Mouse (Mus musculus) cerebellum, adult 8-10 months (tissue): ENCODE results near the gene Rack1.
A peak's percentile ranks its signal among the peaks of the same experiment; 100 is the strongest.

ENCODE experiments used
- DNase-seq: peaks from one replicate; pipeline ENCODE4 v3.0.0; 2022

Rack1 gene

GRCm38 (mm10) chr11:48796290-48796689 lies 3.8 kb upstream of the Rack1 start:
- no peak for DNase-seq

GRCm38 (mm10) chr11:48797287-48797686 lies 2.8 kb upstream of the Rack1 start:
- no peak for DNase-seq

DNA sequence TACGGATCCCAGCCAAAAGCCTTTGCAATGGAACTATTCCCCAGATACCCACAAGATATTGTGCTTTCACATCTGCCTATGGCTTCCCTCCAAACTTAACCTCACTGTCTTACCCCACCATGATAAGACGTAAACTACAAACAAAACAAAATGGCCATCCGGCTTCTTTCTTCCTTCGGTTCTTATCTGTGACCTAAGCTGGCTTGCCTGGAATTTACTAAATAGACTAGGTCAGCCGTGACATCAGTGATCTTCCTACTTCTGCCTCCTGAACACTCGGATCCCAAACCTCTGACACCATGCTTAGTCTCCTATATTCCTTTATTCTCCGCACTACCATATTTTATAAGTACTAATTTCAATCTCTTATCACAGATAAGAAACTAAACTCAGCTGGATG lies 1.8 kb upstream of the Rack1 start:
- no peak for DNase-seq

DNA sequence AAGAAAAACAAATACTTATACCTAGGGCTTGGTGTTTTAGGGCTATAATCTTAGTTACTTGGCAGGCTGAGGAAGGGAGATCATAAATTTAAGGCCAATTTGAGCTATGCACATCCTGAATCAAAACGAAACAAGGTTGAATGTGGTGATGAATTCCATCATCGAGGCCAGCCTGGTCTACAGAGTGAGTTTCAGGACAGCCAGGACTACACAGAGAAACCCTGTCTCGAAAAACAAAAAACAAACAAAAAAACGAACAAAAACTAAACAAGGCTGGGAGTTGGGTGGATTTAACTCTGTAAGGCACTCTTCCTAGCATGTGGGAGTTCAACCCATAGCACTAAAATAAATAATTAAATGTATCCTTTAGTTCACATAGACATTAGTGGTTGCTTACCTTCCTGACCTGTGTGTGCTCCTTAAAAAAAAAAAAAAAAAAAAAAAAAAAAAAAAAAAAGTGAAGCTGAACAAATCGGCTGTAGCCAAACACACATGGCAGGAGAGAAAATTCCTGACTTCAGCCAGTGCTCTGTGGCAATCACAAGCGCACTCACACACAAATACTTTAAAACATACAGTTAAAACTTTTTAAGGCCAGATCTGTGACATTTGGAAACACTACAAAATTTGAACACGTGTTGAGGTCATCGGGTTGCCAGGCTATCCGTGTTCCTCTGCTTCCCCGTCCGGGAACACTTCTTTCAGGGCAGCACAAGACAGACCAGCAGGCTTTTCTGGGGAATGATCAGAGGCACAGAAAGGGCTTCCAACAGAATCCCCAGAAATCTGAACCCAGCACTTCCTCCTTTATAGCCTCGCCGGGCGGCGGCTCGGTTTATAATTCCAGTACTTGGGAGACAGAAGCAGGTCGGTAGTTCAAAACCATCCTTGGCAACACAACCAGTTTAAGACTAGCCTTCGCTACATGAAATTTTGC lies 880 bp upstream of the Rack1 start:
- no peak for DNase-seq

GRCm38 (mm10) chr11:48801831-48802772 lies 2.0 kb downstream of the Rack1 start:
- DNase-seq, result no peak

DNA sequence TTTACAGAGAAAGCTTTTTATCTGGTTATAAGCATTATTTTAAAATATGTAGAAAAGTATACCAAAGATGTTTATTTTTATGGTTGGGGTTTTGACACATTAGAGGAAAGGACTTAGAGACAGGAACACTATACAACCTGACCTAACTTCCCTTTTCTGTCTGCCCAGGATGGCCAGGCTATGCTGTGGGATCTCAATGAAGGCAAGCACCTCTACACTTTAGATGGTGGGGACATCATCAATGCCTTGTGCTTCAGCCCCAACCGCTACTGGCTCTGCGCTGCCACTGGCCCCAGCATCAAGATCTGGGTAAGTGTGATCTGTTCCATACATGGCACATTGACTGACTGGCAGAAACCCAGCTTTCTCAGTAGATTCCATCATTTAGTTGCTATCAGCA lies 3.9 kb downstream of the Rack1 start:
- no peak for DNase-seq

DNA sequence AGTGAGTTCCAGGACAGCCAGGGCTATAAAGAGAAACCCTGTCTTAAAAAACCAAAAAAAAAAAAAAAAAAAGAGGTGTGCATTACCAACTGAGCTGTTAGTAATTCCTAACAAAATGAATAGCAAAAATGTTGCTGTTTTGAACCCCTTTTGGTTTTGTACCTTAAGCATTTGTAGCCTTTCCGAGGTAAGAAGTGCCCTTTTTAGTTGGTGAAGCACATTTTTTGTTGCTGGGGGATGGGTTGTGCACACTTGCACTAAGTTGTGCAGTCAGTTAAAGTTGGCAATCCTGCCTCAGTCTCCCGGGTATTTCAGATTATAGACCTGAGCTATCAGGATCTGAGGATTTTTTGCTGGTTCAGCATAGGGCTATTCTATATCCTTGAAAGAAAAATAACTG lies 4.8 kb downstream of the Rack1 start:
- DNase-seq, result no peak

- DNase-seq, result no peak
Observed at GRCm38 (mm10) chr11:48806856-48807562, 6.9 kb downstream of the Rack1 start.

- no peak for DNase-seq
Observed at GRCm38 (mm10) chr11:48807563-48808303, 7.6 kb downstream of the Rack1 start.

DNA sequence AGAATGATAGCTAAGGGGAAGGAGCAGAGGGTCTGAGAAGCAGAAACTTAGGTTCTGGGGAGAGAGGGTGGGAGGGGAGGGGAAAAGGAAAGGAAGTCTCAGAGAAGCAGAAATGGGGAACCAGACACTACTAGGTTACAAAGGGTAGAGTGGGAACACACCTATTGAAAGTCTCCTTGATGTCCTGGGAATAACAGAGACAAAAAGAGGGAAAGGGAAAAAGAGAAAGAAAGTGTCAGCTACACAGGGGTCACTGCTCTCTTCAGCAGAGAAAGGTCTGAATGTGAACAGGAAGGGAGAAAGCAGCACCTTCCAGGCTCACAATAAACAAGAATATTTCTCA lies 8.1 kb downstream of the Rack1 start:
- DNase-seq, result no peak

DNA sequence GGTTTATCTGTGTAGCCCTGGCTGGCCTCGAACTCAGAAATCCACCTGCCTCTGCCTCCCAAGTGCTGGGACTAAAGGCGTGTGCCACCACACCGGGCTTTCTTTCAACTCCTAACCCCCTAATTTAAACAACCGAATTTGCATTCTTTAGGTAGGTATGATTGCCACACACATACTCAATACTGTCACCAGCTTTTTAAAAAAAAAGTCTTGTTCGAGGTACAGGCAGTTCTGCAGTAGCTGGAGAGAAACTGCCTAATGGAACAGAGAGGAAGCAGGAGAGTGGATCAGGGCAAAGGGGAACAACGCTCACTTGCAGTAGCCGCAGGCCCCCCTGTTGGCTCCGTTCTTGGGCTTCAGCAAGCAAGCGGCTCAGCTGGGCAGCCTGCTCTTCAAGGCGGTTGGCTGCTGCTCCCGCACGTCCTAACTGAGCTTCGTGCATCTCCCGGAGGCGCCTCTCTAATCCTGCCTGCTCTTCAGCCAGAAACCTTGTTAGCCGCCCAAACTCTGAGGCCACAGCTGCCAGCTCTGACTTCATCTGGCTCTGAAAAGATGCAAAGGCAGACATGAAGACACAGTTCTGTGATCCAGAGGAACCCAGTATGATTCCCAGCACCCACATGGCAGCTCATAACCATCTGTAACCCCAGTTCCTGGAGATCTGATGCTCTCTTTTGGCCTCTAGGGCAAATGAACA lies 8.8 kb downstream of the Rack1 start:
- DNase-seq, result no peak

- no peak for DNase-seq
Observed at GRCm38 (mm10) chr11:48809434-48809830, 9.3 kb downstream of the Rack1 start.

- no peak for DNase-seq
Observed at GRCm38 (mm10) chr11:48810142-48810541, 10.0 kb downstream of the Rack1 start.

GRCm38 (mm10) chr11:48813782-48814181 lies 13.7 kb downstream of the Rack1 start:
- DNase-seq, result no peak

- no peak for DNase-seq
Observed at GRCm38 (mm10) chr11:48815851-48816250, 15.7 kb downstream of the Rack1 start.

GRCm38 (mm10) chr11:48816281-48816781 lies 16.2 kb downstream of the Rack1 start:
- peak; percentile 53 for DNase-seq

- DNase-seq, result peak; percentile 99
Observed at GRCm38 (mm10) chr11:48816800-48817665, 16.9 kb downstream of the Rack1 start, which contains the start of gene Trim41. Gene Trim41 (minus strand): TSS chr11:48817353.

DNA sequence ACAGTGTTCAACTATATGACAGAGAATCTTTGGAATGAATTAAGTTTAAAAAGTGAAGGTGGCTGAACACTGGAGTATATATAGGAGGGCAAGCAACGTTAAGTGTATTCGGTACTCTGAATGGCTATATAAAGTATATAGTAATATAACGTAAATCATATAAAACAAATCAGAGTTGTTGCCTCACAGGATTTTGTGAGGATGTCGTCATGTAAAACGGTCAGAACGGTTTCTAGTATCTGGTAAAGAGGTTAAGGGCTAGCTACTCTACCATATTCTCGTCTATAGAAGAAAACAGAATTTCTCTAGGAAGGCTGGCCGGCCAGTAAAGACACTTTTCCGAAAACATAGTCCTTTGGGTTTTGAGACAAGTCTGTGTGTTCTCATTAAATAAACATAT lies 17.7 kb downstream of the Rack1 start:
- DNase-seq, result no peak

DNA sequence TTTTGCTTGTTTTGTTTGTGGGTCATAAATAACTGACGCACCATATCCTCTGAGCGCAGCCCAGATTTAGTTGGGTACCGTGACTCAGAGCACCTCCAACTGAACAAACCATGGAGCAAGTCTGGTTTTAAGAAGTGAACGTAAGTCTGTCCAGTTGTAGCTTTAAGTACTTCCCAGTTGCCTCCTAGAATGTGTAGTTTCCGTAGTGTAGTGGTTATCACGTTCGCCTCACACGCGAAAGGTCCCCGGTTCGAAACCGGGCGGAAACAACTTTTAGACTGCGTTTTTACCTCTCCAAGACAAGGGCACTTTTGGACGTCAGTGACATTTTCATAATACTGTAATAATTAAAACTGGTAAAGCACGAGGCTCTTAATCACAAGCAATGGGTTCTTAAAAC lies 18.2 kb downstream of the Rack1 start:
- peak; percentile 91 for DNase-seq

DNA sequence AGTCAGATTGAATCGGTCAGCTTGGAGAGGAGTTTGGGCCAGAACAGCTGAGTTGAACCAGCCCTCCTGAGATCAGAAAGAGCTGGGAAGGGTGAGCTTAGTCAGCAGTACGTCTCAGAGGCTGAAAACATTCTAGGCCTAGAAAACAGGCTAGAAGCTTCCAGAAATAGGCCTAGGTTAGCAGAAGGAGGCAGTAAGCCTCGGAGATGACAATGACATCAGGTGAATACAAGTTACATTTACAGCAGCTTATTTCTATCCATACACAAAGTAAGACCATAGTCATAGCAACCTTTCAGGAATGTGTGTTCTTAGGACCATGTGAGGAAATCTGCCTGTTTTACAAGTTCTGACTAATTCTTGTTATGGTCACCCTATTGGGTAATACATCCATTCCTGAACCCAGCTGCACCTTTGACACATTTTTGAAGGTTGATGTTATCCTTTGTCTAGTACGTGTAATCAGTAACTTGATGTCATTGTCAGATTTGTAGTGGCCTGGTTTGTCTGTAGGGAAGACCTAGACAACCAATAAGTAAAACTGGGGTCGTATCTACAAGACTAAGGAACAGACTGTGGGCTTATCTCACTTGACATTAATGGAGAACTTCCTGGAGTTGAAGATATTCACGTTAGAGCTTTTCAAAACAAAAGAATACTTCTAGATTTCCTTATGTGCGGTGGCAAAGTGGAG lies 19.6 kb downstream of the Rack1 start:
- DNase-seq, result no peak
